Mouse (Mus musculus) urinary bladder, postnatal 36 days (tissue): ENCODE measurements around the gene Fnbp4.
"Not testable (repeated sequence)": the region's sequence is repeated elsewhere in the genome, so short reads cannot be mapped to it uniquely, and the experiment has no call there.

Experiments used
- DNase-seq, 2 experiments: peaks; one replicate each; pipeline ENCODE4 v3.0.0; 2022; ENCODE audit warnings: low spot score in 2 of 2, mixed read lengths in 1 of 2

Fnbp4 gene

GRCm38 (mm10) chr2:90782458-90782857, 37.3 kb downstream of the Fnbp4 start, which contains the start of gene Agbl2:
Gene Agbl2 (plus strand): TSS chr2:90782727.
- peak in 1 of 2 experiments; percentile 6 for DNase-seq

GRCm38 (mm10) chr2:90782901-90783486, 37.8 kb downstream of the Fnbp4 start:
- peak in 1 of 2 experiments; percentile 19 for DNase-seq

GRCm38 (mm10) chr2:90788126-90788525, 43.0 kb downstream of the Fnbp4 start:
- DNase-seq, result no peak

- no peak for DNase-seq
These were observed 63.3 kb downstream of the Fnbp4 start for GRCm38 (mm10) chr2:90808241-90809126.

- no peak for DNase-seq
These were observed 65.6 kb downstream of the Fnbp4 start for GRCm38 (mm10) chr2:90810751-90811150.

GRCm38 (mm10) chr2:90815266-90815665, 70.1 kb downstream of the Fnbp4 start:
- DNase-seq, result no peak

GRCm38 (mm10) chr2:90816144-90816543, 71.0 kb downstream of the Fnbp4 start:
- no peak for DNase-seq

GRCm38 (mm10) chr2:90818710-90819109, 73.5 kb downstream of the Fnbp4 start:
- no peak for DNase-seq

GRCm38 (mm10) chr2:90820894-90821293, 75.7 kb downstream of the Fnbp4 start:
- DNase-seq, result no peak

GRCm38 (mm10) chr2:90822978-90823377, 77.8 kb downstream of the Fnbp4 start:
- no peak for DNase-seq

GRCm38 (mm10) chr2:90823781-90824180, 78.6 kb downstream of the Fnbp4 start:
- no peak for DNase-seq

- DNase-seq, result not testable (repeated sequence)
These were observed 79.4 kb downstream of the Fnbp4 start for GRCm38 (mm10) chr2:90824528-90824927.

GRCm38 (mm10) chr2:90825515-90826172, 80.5 kb downstream of the Fnbp4 start:
- no peak for DNase-seq

GRCm38 (mm10) chr2:90828739-90829138, 83.6 kb downstream of the Fnbp4 start:
- DNase-seq, result no peak
